Comparison of ENCODE assay signal across 8 mouse cellular contexts in the genomic region with DNA sequence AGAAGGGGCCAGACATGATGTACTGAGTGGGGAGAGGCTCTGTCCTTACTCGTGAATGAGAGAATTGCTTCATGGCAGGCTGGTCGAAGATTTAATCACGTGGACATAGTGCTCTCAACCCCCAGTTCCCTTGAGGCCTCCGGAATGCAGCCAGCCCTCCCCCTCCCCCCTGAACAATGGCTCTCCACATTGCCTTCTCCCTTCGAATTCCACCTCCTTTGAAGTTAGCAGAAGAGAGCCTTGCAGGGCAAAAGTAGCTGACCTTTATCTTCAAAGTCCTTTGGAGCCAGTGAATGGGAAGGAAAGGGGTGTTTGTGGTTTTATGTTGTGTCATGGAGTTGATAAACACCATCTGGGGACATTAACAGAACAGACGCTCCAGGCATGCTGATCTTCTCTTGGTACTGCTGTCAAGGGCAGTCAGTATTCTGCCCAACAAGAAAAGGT.
DNase-seq lines count a peak whose midpoint lies in the region; ATAC-seq lines count a peak whose summit lies in the region.

No protein-coding gene starts in this region.

- H3K27me3 ChIP-seq in midbrain, embryonic 10.5 days (ENCODE audit: low read depth, poor library complexity, severe bottlenecking), result peaks cover 96% of the 10 kb centered on the region
- H3K27me3 ChIP-seq in midbrain, embryonic 16.5 days (ENCODE audit: control insufficient read depth, insufficient read depth, low read depth, low read length), result no peaks in the 10 kb centered on the region
- no peaks in the 10 kb centered on the region; the same call in 1 of the 2 replicates for H3K27me3 ChIP-seq in liver, embryonic 11.5 days (replicated peaks; ENCODE audit: control insufficient read depth, insufficient read depth, low read length)

- H3K4me1 ChIP-seq in midbrain, embryonic 10.5 days, result peaks cover 23% of the 10 kb centered on the region
- H3K4me1 ChIP-seq in midbrain, embryonic 16.5 days (ENCODE audit: control insufficient read depth, insufficient read depth, low read length), result peaks cover 3% of the 10 kb centered on the region; the same call in 1 of the 2 replicates
- H3K4me1 ChIP-seq in liver, embryonic 11.5 days (replicated peaks; ENCODE audit: control insufficient read depth, insufficient read depth, low read length), result no peaks in the 10 kb centered on the region

- no peak overlapping the region for H3K4me3 ChIP-seq in midbrain, embryonic 10.5 days
- H3K4me3 ChIP-seq in midbrain, embryonic 16.5 days (ENCODE audit: low read depth, low read length), result no peak overlapping the region
- no peak overlapping the region for H3K4me3 ChIP-seq in liver, embryonic 11.5 days (ENCODE audit: low read depth, low read length)

- H3K4me2 ChIP-seq in midbrain, embryonic 16.5 days (ENCODE audit: low read length), result no peak overlapping the region
- H3K4me2 ChIP-seq in liver, embryonic 11.5 days, result no peak overlapping the region

- H3K27ac ChIP-seq in midbrain, embryonic 10.5 days (replicated peaks), result peak overlapping the region; percentile 66
- no peak overlapping the region for H3K27ac ChIP-seq in midbrain, embryonic 16.5 days (ENCODE audit: low read length)
- H3K27ac ChIP-seq in liver, embryonic 11.5 days (ENCODE audit: low read depth, low read length), result no peak overlapping the region

- no peak overlapping the region for H3K9ac ChIP-seq in midbrain, embryonic 16.5 days (ENCODE audit: low read depth, low read length)
- H3K9ac ChIP-seq in liver, embryonic 11.5 days (ENCODE audit: low read depth, low read length), result no peak overlapping the region

- no peaks in the 10 kb centered on the region for H3K36me3 ChIP-seq in midbrain, embryonic 10.5 days
- H3K36me3 ChIP-seq in midbrain, embryonic 16.5 days (ENCODE audit: control insufficient read depth, insufficient read depth, low read length), result no peaks in the 10 kb centered on the region
- no peaks in the 10 kb centered on the region for H3K36me3 ChIP-seq in liver, embryonic 11.5 days (ENCODE audit: control insufficient read depth, insufficient read depth, low read length)

- DNase-seq in adrenal gland, postnatal 25 days, result peak; percentile 1
- no peak for DNase-seq in adrenal gland, adult (ENCODE audit: inconsistent age in 2 of 2, low spot score in 1 of 2)
- peak; percentile 68 for DNase-seq in midbrain, embryonic 10.5 days (ENCODE audit: low spot score)
- DNase-seq in liver, embryonic 11.5 days (ENCODE audit: low spot score), result no peak
- DNase-seq in testis, postnatal 10 days (ENCODE audit: low spot score), result peak; percentile 38
- no peak for DNase-seq in ovary, postnatal 14 days (ENCODE audit: low spot score)
- no peak for DNase-seq in right cerebral cortex, adult 18-20 months

- H3K9me3 ChIP-seq in midbrain, embryonic 10.5 days (replicated peaks), result no peaks in the 10 kb centered on the region
- no peaks in the 10 kb centered on the region for H3K9me3 ChIP-seq in midbrain, embryonic 16.5 days (replicated peaks; ENCODE audit: control insufficient read depth, low read length, poor library complexity, severe bottlenecking)
- H3K9me3 ChIP-seq in liver, embryonic 11.5 days (ENCODE audit: control insufficient read depth, low read length), result no peaks in the 10 kb centered on the region

- WGBS in midbrain, embryonic 10.5 days, result 11% methylated on average over 6 of the region's 6 CpGs
- 20% methylated on average over 6 of the region's 6 CpGs for WGBS in midbrain, embryonic 16.5 days
- 26% methylated on average over 6 of the region's 6 CpGs for WGBS in liver, embryonic 11.5 days

- ATAC-seq in midbrain, embryonic 16.5 days, result no peak
- ATAC-seq in liver, embryonic 11.5 days (replicated peaks; ENCODE audit: low FRiP score), result peak; percentile 56; the same call in 1 of the 2 replicates

Comparison
In these comparisons a context has a peak if more than half of its experiments do, and no peak if none do; other contexts are left out.
1. DNase-seq: peak in adrenal gland, postnatal 25 days (single experiment), midbrain, embryonic 10.5 days (single experiment) and testis, postnatal 10 days (single experiment); none in adrenal gland, adult (0 of 2), liver, embryonic 11.5 days (single experiment), ovary, postnatal 14 days (single experiment) and right cerebral cortex, adult 18-20 months (single experiment).